9 mouse cellular contexts compared by ENCODE assay signal in genomic region chr15:94342365-94342764, GRCm38 (mm10).
DNase-seq lines count a peak whose midpoint lies in the region; ATAC-seq and TF ChIP-seq lines count a peak whose summit lies in the region.
"Had no signal": no experiment of that assay in that cellular context is flagged by ENCODE, and none has a peak within 500 bp of the region (broad histone marks: within the 10 kb centered on the region; RNA-seq: fewer than 3 reads in every experiment).

No protein-coding gene starts in this region.

- WGBS in lung, adult 2 months: 58% methylated on average over 10 of the region's 10 CpGs
- 62% methylated on average over 10 of the region's 10 CpGs for WGBS in small intestine, adult 2 months

- no peak overlapping the region for H3K9ac ChIP-seq in ES-Bruce4 (ENCODE audit: low read depth, poor library complexity, severe bottlenecking)
- H3K9ac ChIP-seq: limb, embryonic 12.5 days had no signal

- peak; percentile 43 for DNase-seq in 416B (ENCODE audit: low read depth)
- peak; percentile 15 for DNase-seq in c-Kit-positive CD71-positive TER-119-negative erythroid progenitor cells, embryonic 14.5 days (ENCODE audit: low read depth)
- DNase-seq in frontal cortex, postnatal 36 days (ENCODE audit: low spot score in 2 of 2): peak; percentile 80 to 83
- DNase-seq in kidney, postnatal 4 days: peak; percentile 91 to 92
- DNase-seq in lung, adult 2 months: peak; percentile 62

- TF ChIP-seq POLR2A in ES-Bruce4 (IDR thresholded peaks at IDR 0.05; ENCODE audit: insufficient read depth, low read length): no peak
- no peak for TF ChIP-seq POLR2A in lung, adult 2 months (IDR thresholded peaks at IDR 0.05; ENCODE audit: borderline replicate concordance, extremely low read depth, low read depth, low read length)
- no peak for TF ChIP-seq POLR2A in small intestine, adult 2 months (IDR thresholded peaks at IDR 0.05; ENCODE audit: low read depth, low read length)

- no peak for TF ChIP-seq EP300 in ES-Bruce4 (IDR thresholded peaks at IDR 0.05; ENCODE audit: insufficient read depth, low read depth, low read length)

- no peak for ATAC-seq in erythroid progenitor cell, adult 5-6 weeks (replicated peaks; ENCODE audit: low FRiP score, poor library complexity, severe bottlenecking)

- H3K36me3 ChIP-seq in ES-Bruce4 (ENCODE audit: control insufficient read depth, insufficient read depth, low read length, poor library complexity, severe bottlenecking): no peaks in the 10 kb centered on the region
- no peaks in the 10 kb centered on the region for H3K36me3 ChIP-seq in small intestine, adult 2 months (ENCODE audit: control insufficient read depth, insufficient read depth, low read length)
- H3K36me3 ChIP-seq: limb, embryonic 12.5 days had no signal

- peak; percentile 50 for TF ChIP-seq CTCF in ES-Bruce4 (IDR thresholded peaks at IDR 0.05; ENCODE audit: low read depth, low read length)
- TF ChIP-seq CTCF in lung, adult 2 months (IDR thresholded peaks at IDR 0.05; ENCODE audit: insufficient read depth, low read length): peak; percentile 61
- peak; percentile 67; the same call in 1 of the 2 replicates for TF ChIP-seq CTCF in small intestine, adult 2 months (IDR thresholded peaks at IDR 0.05; ENCODE audit: extremely low read depth, insufficient read length, insufficient replicate concordance, low read depth, low read length)

- H3K4me3 ChIP-seq in ES-Bruce4 (ENCODE audit: low read depth, low read length): no peak overlapping the region
- no peak overlapping the region for H3K4me3 ChIP-seq in lung, adult 2 months (replicated peaks; ENCODE audit: extremely low read depth, low read depth, low read length)
- H3K4me3 ChIP-seq in small intestine, adult 2 months (ENCODE audit: low read depth, low read length): no peak overlapping the region
- H3K4me3 ChIP-seq: limb, embryonic 12.5 days had no signal

- no peaks in the 10 kb centered on the region for H3K27me3 ChIP-seq in ES-Bruce4 (ENCODE audit: control insufficient read depth, insufficient read depth, low read length, poor library complexity, severe bottlenecking)
- H3K27me3 ChIP-seq in small intestine, adult 2 months (ENCODE audit: control insufficient read depth, insufficient read depth, low read length): no peaks in the 10 kb centered on the region
- H3K27me3 ChIP-seq: limb, embryonic 12.5 days had no signal

- peaks cover 2% of the 10 kb centered on the region; the same call in 1 of the 2 replicates for H3K9me3 ChIP-seq in ES-Bruce4 (replicated peaks; ENCODE audit: control insufficient read depth, insufficient read depth, low read length, poor library complexity, severe bottlenecking)

- no peak overlapping the region for H3K27ac ChIP-seq in ES-Bruce4 (ENCODE audit: insufficient read depth, low read length)
- no peak overlapping the region for H3K27ac ChIP-seq in small intestine, adult 2 months (ENCODE audit: insufficient read depth, low read depth, low read length)
- H3K27ac ChIP-seq: limb, embryonic 12.5 days had no signal

- H3K4me1 ChIP-seq in ES-Bruce4 (ENCODE audit: control insufficient read depth, insufficient read depth, low read length): no peaks in the 10 kb centered on the region
- no peaks in the 10 kb centered on the region for H3K4me1 ChIP-seq in lung, adult 2 months (ENCODE audit: control insufficient read depth, insufficient read depth, low read length)
- no peaks in the 10 kb centered on the region for H3K4me1 ChIP-seq in small intestine, adult 2 months (ENCODE audit: control insufficient read depth, insufficient read depth, insufficient read length, low read length)

Comparison
In these comparisons a context has a peak if more than half of its experiments do, and no peak if none do; other contexts are left out.
1. DNase-seq: peak in every context shown above with its lines; median percentile 92 in kidney, postnatal 4 days; 82 in frontal cortex, postnatal 36 days; 62 in lung, adult 2 months; 43 in 416B; 15 in c-Kit-positive CD71-positive TER-119-negative erythroid progenitor cells, embryonic 14.5 days.